9 mouse cellular contexts compared by ENCODE assay signal in genomic region chr4:46085223-46085811, GRCm38 (mm10). TPM values are rescaled to one million over a fixed set of nuclear protein-coding genes. Genes with fewer than 3 reads are reported as not detected.
DNase-seq lines count a peak whose midpoint lies in the region; ATAC-seq and TF ChIP-seq lines count a peak whose summit lies in the region.
"Had no signal": no experiment of that assay in that cellular context is flagged by ENCODE, and none has a peak within 500 bp of the region (broad histone marks: within the 10 kb centered on the region; RNA-seq: fewer than 3 reads in every experiment).

No protein-coding gene starts in this region.

- no peak for TF ChIP-seq CTCF in kidney, postnatal 0 days (IDR thresholded peaks at IDR 0.05; ENCODE audit: low read depth)

- 50% methylated on average over 9 of the region's 9 CpGs for WGBS in embryonic facial prominence, embryonic 14.5 days
- 73% methylated on average over 9 of the region's 9 CpGs for WGBS in embryonic facial prominence, embryonic 10.5 days
- 49% methylated on average over 9 of the region's 9 CpGs for WGBS in kidney, postnatal 0 days
- WGBS in kidney, embryonic 16.5 days = 56% methylated on average over 9 of the region's 9 CpGs
- WGBS in limb, embryonic 15.5 days = 64% methylated on average over 9 of the region's 9 CpGs

- H3K9ac ChIP-seq in embryonic facial prominence, embryonic 14.5 days (ENCODE audit: low read depth, low read length) = no peak overlapping the region
- H3K9ac ChIP-seq in kidney, postnatal 0 days (ENCODE audit: low read depth, low read length) = no peak overlapping the region
- H3K9ac ChIP-seq in kidney, embryonic 16.5 days (replicated peaks; ENCODE audit: low read length) = no peak overlapping the region
- H3K9ac ChIP-seq in limb, embryonic 15.5 days = no peak overlapping the region

- H3K4me1 ChIP-seq in embryonic facial prominence, embryonic 14.5 days (ENCODE audit: control insufficient read depth, insufficient read depth, low read length) = peaks cover 4% of the 10 kb centered on the region; the same call in 1 of the 2 replicates
- H3K4me1 ChIP-seq in embryonic facial prominence, embryonic 10.5 days = peaks cover 12% of the 10 kb centered on the region
- H3K4me1 ChIP-seq in kidney, postnatal 0 days (replicated peaks; ENCODE audit: insufficient read depth, low read length) = peaks cover 11% of the 10 kb centered on the region; the same call in 1 of the 2 replicates
- peaks cover 7% of the 10 kb centered on the region for H3K4me1 ChIP-seq in kidney, embryonic 16.5 days (ENCODE audit: insufficient read depth, low read length)
- peaks cover 21% of the 10 kb centered on the region for H3K4me1 ChIP-seq in limb, embryonic 15.5 days

- no peaks in the 10 kb centered on the region for H3K9me3 ChIP-seq in embryonic facial prominence, embryonic 14.5 days (ENCODE audit: control insufficient read depth, low read length)
- no peaks in the 10 kb centered on the region for H3K9me3 ChIP-seq in embryonic facial prominence, embryonic 10.5 days
- no peaks in the 10 kb centered on the region for H3K9me3 ChIP-seq in kidney, postnatal 0 days (replicated peaks; ENCODE audit: low read length)
- H3K9me3 ChIP-seq in kidney, embryonic 16.5 days (ENCODE audit: low read length) = no peaks in the 10 kb centered on the region
- no peaks in the 10 kb centered on the region for H3K9me3 ChIP-seq in limb, embryonic 15.5 days

- no peak overlapping the region for H3K4me2 ChIP-seq in embryonic facial prominence, embryonic 14.5 days (ENCODE audit: low read depth, low read length)
- H3K4me2 ChIP-seq in kidney, postnatal 0 days (ENCODE audit: low read length) = no peak overlapping the region
- no peak overlapping the region for H3K4me2 ChIP-seq in kidney, embryonic 16.5 days (replicated peaks; ENCODE audit: low read depth, low read length)
- H3K4me2 ChIP-seq in limb, embryonic 15.5 days = no peak overlapping the region

- no peaks in the 10 kb centered on the region for H3K36me3 ChIP-seq in embryonic facial prominence, embryonic 14.5 days (ENCODE audit: control insufficient read depth, insufficient read depth, low read length)
- no peaks in the 10 kb centered on the region for H3K36me3 ChIP-seq in embryonic facial prominence, embryonic 10.5 days (replicated peaks)
- H3K36me3 ChIP-seq in kidney, postnatal 0 days (ENCODE audit: insufficient read depth, low read length) = no peaks in the 10 kb centered on the region
- no peaks in the 10 kb centered on the region for H3K36me3 ChIP-seq in kidney, embryonic 16.5 days (ENCODE audit: insufficient read depth, low read length)
- no peaks in the 10 kb centered on the region for H3K36me3 ChIP-seq in limb, embryonic 15.5 days

- no peak overlapping the region for H3K27ac ChIP-seq in embryonic facial prominence, embryonic 14.5 days (replicated peaks; ENCODE audit: low read depth, low read length)
- no peak overlapping the region for H3K27ac ChIP-seq in embryonic facial prominence, embryonic 10.5 days (replicated peaks)
- H3K27ac ChIP-seq in kidney, postnatal 0 days = no peak overlapping the region
- H3K27ac ChIP-seq in kidney, embryonic 16.5 days (ENCODE audit: low read length) = no peak overlapping the region
- peak overlapping the region; percentile 50; the same call in 1 of the 2 replicates for H3K27ac ChIP-seq in limb, embryonic 15.5 days

- peak; percentile 29 for DNase-seq in embryonic facial prominence, embryonic 14.5 days (ENCODE audit: low spot score)
- no peak for DNase-seq in embryonic facial prominence, embryonic 10.5 days (ENCODE audit: low spot score)
- peak; percentile 49 for DNase-seq in kidney, postnatal 0 days (ENCODE audit: low spot score)
- peak; percentile 89 for DNase-seq in cerebellum, adult 9-10 months
- no peak for DNase-seq in ovary, postnatal 14 days (ENCODE audit: low spot score)
- no peak for DNase-seq in layer of hippocampus, postnatal 10 days (ENCODE audit: low spot score in 2 of 2)

- ATAC-seq in embryonic facial prominence, embryonic 14.5 days (ENCODE audit: low read depth) = peak; percentile 23; the same call in 1 of the 2 replicates
- no peak for ATAC-seq in kidney, postnatal 0 days (replicated peaks; ENCODE audit: low FRiP score, low read depth)
- no peak; the same call in 1 of the 2 replicates for ATAC-seq in kidney, embryonic 16.5 days (ENCODE audit: low FRiP score, low TSS enrichment)
- no peak for ATAC-seq in limb, embryonic 15.5 days (ENCODE audit: insufficient number of reproducible peaks, low FRiP score, low TSS enrichment, low read depth)
- ATAC-seq: Patski had no signal

- H3K27me3 ChIP-seq in embryonic facial prominence, embryonic 14.5 days (replicated peaks; ENCODE audit: control insufficient read depth, insufficient read depth, low read length) = no peaks in the 10 kb centered on the region
- H3K27me3 ChIP-seq in embryonic facial prominence, embryonic 10.5 days (replicated peaks; ENCODE audit: low read depth, poor library complexity, severe bottlenecking) = no peaks in the 10 kb centered on the region
- H3K27me3 ChIP-seq in kidney, postnatal 0 days (ENCODE audit: insufficient read depth, low read length) = no peaks in the 10 kb centered on the region
- no peaks in the 10 kb centered on the region for H3K27me3 ChIP-seq in kidney, embryonic 16.5 days (ENCODE audit: insufficient read depth, low read length)
- H3K27me3 ChIP-seq in limb, embryonic 15.5 days = no peaks in the 10 kb centered on the region
- H3K27me3 ChIP-seq: Patski had no signal

- no peak overlapping the region for H3K4me3 ChIP-seq in embryonic facial prominence, embryonic 14.5 days (ENCODE audit: low read depth, low read length)
- H3K4me3 ChIP-seq in embryonic facial prominence, embryonic 10.5 days = no peak overlapping the region
- H3K4me3 ChIP-seq in kidney, postnatal 0 days (replicated peaks; ENCODE audit: low read depth, low read length) = no peak overlapping the region
- H3K4me3 ChIP-seq in kidney, embryonic 16.5 days (ENCODE audit: low read length) = no peak overlapping the region
- no peak overlapping the region for H3K4me3 ChIP-seq in limb, embryonic 15.5 days

RNA-seq across cellular contexts. Expression of gene Tmod1, which starts 46.6 kb away (rescaled TPM):
- 26.3 and 38.8 TPM in 2 replicates for polyA plus RNA-seq in embryonic facial prominence, embryonic 14.5 days (2014; fragmentation: Nextera tagmentation; extraction: Ambion mirVana)
- polyA plus RNA-seq in embryonic facial prominence, embryonic 10.5 days (2016; fragmentation: Nextera tagmentation; extraction: Ambion mirVana) = 2.8 and 3.0 TPM in 2 replicates
- 5.5 and 6.5 TPM in 2 replicates for polyA plus RNA-seq in kidney, postnatal 0 days (2015; fragmentation: Nextera tagmentation; extraction: Ambion mirVana)
- 6.3 and 7.6 TPM in 2 replicates for polyA plus RNA-seq in kidney, embryonic 16.5 days (2015; fragmentation: Nextera tagmentation; extraction: Ambion mirVana)
- 11.6 and 33.7 TPM in 2 replicates for polyA plus RNA-seq in limb, embryonic 15.5 days (2015; fragmentation: Nextera tagmentation; extraction: Ambion mirVana)
- 1 to 10 TPM; 7.7 to 8.3 TPM for total RNA-seq in layer of hippocampus, postnatal 10 days (2021)

RNA-seq across cellular contexts. Expression of gene Ncbp1, which starts 53.1 kb away (rescaled TPM):
- 70.1 and 80.1 TPM in 2 replicates for polyA plus RNA-seq in embryonic facial prominence, embryonic 14.5 days (2014; fragmentation: Nextera tagmentation; extraction: Ambion mirVana)
- polyA plus RNA-seq in embryonic facial prominence, embryonic 10.5 days (2016; fragmentation: Nextera tagmentation; extraction: Ambion mirVana) = 121 and 127 TPM in 2 replicates
- polyA plus RNA-seq in kidney, postnatal 0 days (2015; fragmentation: Nextera tagmentation; extraction: Ambion mirVana) = 48.2 and 53.9 TPM in 2 replicates
- 90.6 and 90.9 TPM in 2 replicates for polyA plus RNA-seq in kidney, embryonic 16.5 days (2015; fragmentation: Nextera tagmentation; extraction: Ambion mirVana)
- polyA plus RNA-seq in limb, embryonic 15.5 days (2015; fragmentation: Nextera tagmentation; extraction: Ambion mirVana) = 68.7 and 69.5 TPM in 2 replicates
- total RNA-seq in layer of hippocampus, postnatal 10 days (2021) = 10 to 100 TPM; 52.6 to 56.5 TPM

RNA-seq across cellular contexts. Expression of gene Tstd2, which starts 53.2 kb away (rescaled TPM):
- polyA plus RNA-seq in embryonic facial prominence, embryonic 14.5 days (2014; fragmentation: Nextera tagmentation; extraction: Ambion mirVana) = 15.0 and 15.4 TPM in 2 replicates
- 74.1 and 77.3 TPM in 2 replicates for polyA plus RNA-seq in embryonic facial prominence, embryonic 10.5 days (2016; fragmentation: Nextera tagmentation; extraction: Ambion mirVana)
- 23.5 and 25.7 TPM in 2 replicates for polyA plus RNA-seq in kidney, postnatal 0 days (2015; fragmentation: Nextera tagmentation; extraction: Ambion mirVana)
- polyA plus RNA-seq in kidney, embryonic 16.5 days (2015; fragmentation: Nextera tagmentation; extraction: Ambion mirVana) = 39.1 and 54.4 TPM in 2 replicates
- polyA plus RNA-seq in limb, embryonic 15.5 days (2015; fragmentation: Nextera tagmentation; extraction: Ambion mirVana) = 32.0 and 33.0 TPM in 2 replicates
- total RNA-seq in layer of hippocampus, postnatal 10 days (2021) = 10 to 100 TPM; 17.4 to 23.2 TPM

Comparison
In these comparisons a context has a peak if more than half of its experiments do, and no peak if none do; other contexts are left out.
1. DNase-seq: peak in embryonic facial prominence, embryonic 14.5 days (single experiment), kidney, postnatal 0 days (single experiment) and cerebellum, adult 9-10 months (single experiment); none in embryonic facial prominence, embryonic 10.5 days (single experiment), ovary, postnatal 14 days (single experiment) and layer of hippocampus, postnatal 10 days (0 of 2).